Mouse (Mus musculus): Measurements from ENCODE around the gene Chp1.

- TF ChIP-seq POLR2A (IDR thresholded peaks at IDR 0.05; ENCODE audit: insufficient read length, low read depth) (no peak), USF1 (IDR thresholded peaks at IDR 0.05; ENCODE audit: low read depth) (no peak), MYOG (IDR thresholded peaks at IDR 0.05; ENCODE audit: control insufficient read depth in 1 of 3, insufficient read depth in 1 of 3, insufficient read length in 2 of 3, low read depth in 2 of 3) (no peak), MAX (IDR thresholded peaks at IDR 0.05; ENCODE audit: low read depth) (no peak), POLR2AphosphoS2 (IDR thresholded peaks at IDR 0.05; ENCODE audit: insufficient read length, low read depth) (no peak), REST (IDR thresholded peaks at IDR 0.05; ENCODE audit: insufficient read depth, insufficient read length) (no peak), E2F4 (IDR thresholded peaks at IDR 0.05; ENCODE audit: insufficient read depth) (no peak), TCF12 (IDR thresholded peaks at IDR 0.05; ENCODE audit: insufficient read depth, poor library complexity, severe bottlenecking) (no peak), CEBPB (IDR thresholded peaks at IDR 0.05; ENCODE audit: insufficient read depth, poor library complexity, severe bottlenecking) (no peak), MYOD1 (IDR thresholded peaks at IDR 0.05; ENCODE audit: control insufficient read depth in 1 of 3, insufficient read length in 2 of 3, low read depth in 2 of 3) (no peak)
These were observed 56.4 kb downstream of the Chp1 start for GRCm38 (mm10) chr2:119603909-119604308.

All from myocyte (in vitro differentiated cells).